Mouse (Mus musculus) adrenal gland, postnatal 25 days (tissue): ENCODE measurements around the gene Adarb2. TPM values are rescaled to one million over a fixed set of nuclear protein-coding genes. Genes with fewer than 3 reads are reported as not detected.

Experiments used
- DNase-seq: peaks from one replicate; pipeline ENCODE4 v3.0.0; 2021; ENCODE audit warnings: mixed read lengths
- long read RNA-seq: library from polyadenylated mRNA; stranded (forward); transcript quantifications from one replicate; pipeline ENCODE4 v2.0.0, GENCODE M21; 2021
- total RNA-seq: library from RNA; stranded (reverse); gene quantifications from 2 replicates; pipeline ENCODE4 v1.2.3, GENCODE M21; 2021

Gene Adarb2
- 0.33 TPM in 1 of 2 replicates, not detected in the other for total RNA-seq
- long read RNA-seq, result 0 reads

- DNase-seq, result no peak
Observed at GRCm38 (mm10) chr13:8202681-8203476, at the start of gene Adarb2. TSS of gene Adarb2 (plus strand) at chr13:8202866.

- DNase-seq, result no peak
Observed at GRCm38 (mm10) chr13:8173800-8174199, 28.9 kb upstream of the Adarb2 start.

DNA sequence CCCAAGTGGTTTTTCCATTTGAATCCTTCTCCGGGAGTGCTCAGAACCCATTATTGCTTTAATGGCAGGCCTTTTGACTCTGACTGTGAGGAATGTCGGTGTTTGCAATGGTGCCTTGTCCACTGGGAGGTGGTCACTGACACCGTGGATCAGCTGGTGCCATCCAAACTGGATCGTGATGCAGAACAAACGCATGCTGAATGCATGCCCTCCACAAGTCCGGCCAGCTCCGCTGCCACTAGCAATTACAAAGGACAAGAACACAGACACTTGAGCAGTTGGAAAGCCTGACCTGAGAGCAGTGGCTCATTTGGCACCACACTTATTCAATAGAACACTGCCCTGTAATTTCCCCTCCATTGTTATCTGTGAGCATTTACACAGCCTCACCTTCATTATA, 10.7 kb upstream of the Adarb2 start:
- no peak for DNase-seq

DNA sequence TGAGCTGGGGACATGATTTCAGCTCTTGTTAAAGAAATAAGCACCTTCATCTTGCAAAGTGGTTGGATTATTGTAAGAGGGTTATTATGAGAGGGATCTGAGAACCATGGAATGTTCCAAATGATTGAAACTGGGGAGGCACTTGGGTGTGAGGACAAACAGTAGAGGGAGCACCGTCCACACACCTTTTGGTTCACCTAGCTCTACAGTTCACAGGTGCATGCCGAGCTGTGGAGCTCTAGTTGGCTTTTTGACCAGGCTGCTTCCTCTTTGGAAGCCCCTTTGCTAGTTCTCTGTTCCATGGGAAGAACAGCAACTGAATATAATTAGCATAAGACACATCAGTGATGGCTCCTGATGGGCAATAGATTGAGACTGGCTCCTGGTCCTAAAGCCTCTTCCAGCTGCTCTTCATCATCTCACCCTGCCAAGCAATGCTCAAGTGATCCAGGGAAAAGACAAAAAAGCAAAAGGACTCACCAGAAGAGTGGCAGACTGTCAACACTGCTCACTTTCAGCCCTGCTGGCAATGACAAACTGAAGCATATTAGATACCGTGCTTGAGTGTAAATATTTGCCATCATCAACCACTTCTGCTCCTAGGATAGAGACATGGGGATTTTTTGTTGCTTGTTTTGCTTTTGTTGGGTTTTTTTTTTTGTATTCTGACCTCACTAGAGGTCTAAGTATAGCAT, 3.3 kb upstream of the Adarb2 start:
- no peak for DNase-seq

- DNase-seq, result no peak
Observed at GRCm38 (mm10) chr13:8203477-8203813, 779 bp downstream of the Adarb2 start.

GRCm38 (mm10) chr13:8207337-8207736, 4.7 kb downstream of the Adarb2 start:
- DNase-seq, result no peak

GRCm38 (mm10) chr13:8210776-8211175, 8.1 kb downstream of the Adarb2 start:
- DNase-seq, result no peak

GRCm38 (mm10) chr13:8238871-8239270, 36.2 kb downstream of the Adarb2 start:
- DNase-seq, result no peak

DNA sequence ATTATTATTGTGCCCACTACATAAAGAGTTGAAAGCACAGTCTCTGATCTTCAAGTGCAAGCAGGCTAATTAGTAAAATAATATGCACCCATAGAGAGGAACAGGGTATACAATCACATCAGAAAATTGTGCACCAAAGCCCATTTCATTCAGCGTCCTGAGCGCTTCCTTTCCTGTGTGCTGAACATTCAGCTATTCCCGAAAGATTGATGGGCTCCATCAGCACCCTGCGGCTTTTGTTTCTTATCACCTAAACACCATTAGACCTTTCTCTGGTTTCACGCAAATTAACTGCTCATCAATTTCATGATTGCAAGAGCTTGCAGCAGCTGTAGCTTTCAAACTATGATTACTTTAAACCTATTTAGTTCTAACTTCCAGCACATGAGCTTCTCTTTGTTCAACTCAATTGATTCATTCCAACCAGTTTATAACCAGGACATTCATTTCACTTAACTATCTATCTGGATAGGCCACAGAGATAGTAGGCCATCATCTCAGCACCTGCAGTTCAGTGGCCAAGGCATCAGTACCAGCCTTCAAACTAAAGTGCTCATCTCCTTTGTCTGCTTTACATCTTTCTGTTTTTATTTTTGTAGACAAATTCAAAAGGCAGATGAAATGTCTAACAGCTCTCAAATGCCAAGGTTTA, 45.5 kb downstream of the Adarb2 start:
- DNase-seq, result no peak

- no peak for DNase-seq
Observed at GRCm38 (mm10) chr13:8272158-8272945, 69.7 kb downstream of the Adarb2 start.

DNA sequence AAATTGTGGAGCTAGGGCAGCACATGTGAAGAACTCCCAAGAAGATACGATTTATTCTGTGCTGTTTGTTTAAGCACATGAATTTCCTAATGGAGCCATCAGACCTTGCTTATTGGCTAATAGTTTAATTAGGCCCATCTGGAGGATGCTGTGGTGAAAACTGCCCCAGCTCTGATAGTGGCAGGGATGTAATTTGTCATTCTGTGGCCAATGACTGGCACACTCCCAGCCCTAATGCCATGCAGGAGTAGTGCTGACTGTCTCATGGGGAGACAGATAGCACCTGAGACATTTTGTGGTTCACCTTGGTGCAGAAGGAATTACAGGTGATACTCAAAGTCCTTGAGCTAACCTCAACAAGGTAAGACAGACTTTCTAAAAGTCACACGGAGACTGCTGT, 80.5 kb downstream of the Adarb2 start:
- DNase-seq, result no peak

- DNase-seq, result no peak
Observed at GRCm38 (mm10) chr13:8316347-8317141, 113.9 kb downstream of the Adarb2 start.

DNA sequence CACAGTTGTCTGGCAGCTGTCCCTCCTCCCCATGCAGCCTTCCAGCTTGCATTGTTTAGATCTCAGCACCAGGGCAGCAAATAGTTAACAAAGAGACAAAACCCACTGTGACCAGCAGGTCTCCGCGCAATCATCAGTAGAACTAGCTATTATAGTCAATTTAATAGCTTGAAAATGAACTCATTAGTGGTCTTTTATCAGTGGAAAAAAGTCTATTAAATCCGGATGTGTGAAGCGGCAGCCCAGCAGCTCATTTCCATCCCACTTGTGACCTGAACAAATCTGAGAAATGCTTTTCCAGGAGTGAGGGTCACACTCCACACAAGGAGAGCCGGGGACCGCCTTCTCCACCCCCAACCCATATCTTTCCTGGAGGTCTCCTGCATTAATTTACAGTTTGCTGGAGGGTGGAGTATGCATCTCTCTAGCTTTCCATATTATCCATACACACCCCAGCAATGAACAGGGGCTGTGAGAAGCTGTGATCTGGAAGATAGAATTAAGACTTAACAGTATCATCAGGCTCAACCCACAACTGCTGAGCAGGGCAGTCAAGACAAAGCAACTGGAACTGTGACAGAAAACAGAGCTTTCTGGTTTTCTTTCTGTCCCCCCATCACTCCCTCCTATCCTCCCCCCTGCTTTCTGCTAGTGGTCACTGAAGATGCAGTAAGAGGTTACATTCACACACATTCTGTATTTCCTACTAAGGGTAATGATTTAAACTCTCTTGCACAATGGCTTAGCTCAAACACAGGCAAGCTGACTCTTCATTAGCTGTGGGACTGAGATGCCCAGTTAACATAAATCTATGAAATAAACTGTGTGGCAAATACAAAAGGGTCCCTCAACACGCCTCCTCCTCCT, 131.2 kb downstream of the Adarb2 start:
- no peak for DNase-seq

DNA sequence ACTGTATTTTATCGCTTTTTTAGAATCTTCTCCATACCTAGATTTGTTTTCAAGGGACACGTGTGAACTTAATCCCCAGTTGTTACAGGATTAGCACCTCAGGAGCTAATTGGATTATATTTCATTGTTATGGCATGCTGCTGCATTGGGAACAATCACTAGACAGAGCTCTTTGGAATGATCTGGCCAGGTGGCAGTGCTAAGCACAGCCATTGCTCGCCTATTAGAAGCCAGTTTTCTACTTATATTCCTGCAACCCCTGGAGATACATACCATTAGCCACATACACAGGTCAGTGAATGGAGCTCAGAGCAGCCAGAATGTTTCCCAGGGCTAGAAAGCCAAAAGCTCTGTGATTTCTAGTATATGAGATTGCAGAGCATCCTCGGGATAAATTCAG, 131.9 kb downstream of the Adarb2 start:
- no peak for DNase-seq

- no peak for DNase-seq
Observed at GRCm38 (mm10) chr13:8341086-8341807, 138.6 kb downstream of the Adarb2 start.

GRCm38 (mm10) chr13:8347147-8347546, 144.5 kb downstream of the Adarb2 start:
- no peak for DNase-seq

DNA sequence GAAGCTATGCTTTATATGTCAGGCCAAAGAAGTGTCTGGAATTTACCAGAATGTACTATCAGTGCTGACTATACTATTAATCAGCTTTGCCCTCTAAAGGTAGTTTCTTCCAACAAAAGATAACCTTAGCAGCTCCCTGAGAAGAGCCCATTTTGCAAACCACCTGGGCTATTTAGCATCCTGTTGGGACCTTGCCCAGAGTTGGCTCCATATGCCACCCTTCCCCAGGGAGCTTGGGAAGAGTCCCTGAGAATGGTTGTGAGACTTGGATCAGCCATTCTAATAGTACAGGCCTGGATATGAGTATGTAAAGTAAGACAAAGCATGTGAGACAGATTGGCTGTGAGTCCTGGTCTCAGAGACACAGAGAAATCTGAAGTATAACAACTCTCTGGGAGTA, 149.7 kb downstream of the Adarb2 start:
- DNase-seq, result no peak

GRCm38 (mm10) chr13:8352952-8353351, 150.3 kb downstream of the Adarb2 start:
- DNase-seq, result no peak

- DNase-seq, result no peak
Observed at GRCm38 (mm10) chr13:8365523-8365922, 162.9 kb downstream of the Adarb2 start.

DNA sequence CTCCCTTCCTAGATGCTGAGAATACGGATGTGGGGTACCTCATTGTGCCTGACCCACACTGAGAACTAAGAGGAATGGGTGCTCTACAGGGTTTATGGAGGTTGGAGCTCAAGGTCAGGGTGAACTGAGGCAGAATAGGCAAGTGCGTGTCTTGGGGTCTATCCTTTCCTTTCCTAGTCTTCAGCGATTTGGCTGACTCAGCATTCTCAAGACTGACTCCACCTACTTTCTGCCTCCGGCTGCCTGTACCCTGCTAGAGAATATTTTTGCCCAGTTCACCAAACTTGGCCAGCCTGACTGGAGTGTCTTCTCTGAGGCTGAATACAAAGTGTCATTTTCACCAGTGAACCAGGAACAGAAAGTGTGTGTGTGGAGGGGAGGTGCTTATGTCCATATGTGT, 163.4 kb downstream of the Adarb2 start:
- no peak for DNase-seq
